In genomic region chr12:83248636-83249035, GRCm38 (mm10) we compare ENCODE assay signal across 27 mouse cellular contexts.
DNase-seq lines count a peak whose midpoint lies in the region; ATAC-seq and TF ChIP-seq lines count a peak whose summit lies in the region.
"Had no signal": no experiment of that assay in that cellular context is flagged by ENCODE, and none has a peak within 500 bp of the region (broad histone marks: within the 10 kb centered on the region; RNA-seq: fewer than 3 reads in every experiment).

No protein-coding gene starts in this region.

- H3K9ac ChIP-seq in kidney, embryonic 16.5 days (replicated peaks; ENCODE audit: low read length), result no peak overlapping the region
- no peak overlapping the region for H3K9ac ChIP-seq in forebrain, embryonic 16.5 days (replicated peaks; ENCODE audit: low read depth, low read length)
- H3K9ac ChIP-seq in neural tube, embryonic 15.5 days (replicated peaks), result no peak overlapping the region
- H3K9ac ChIP-seq: embryonic facial prominence, embryonic 12.5 days; forebrain, embryonic 15.5 days; heart, embryonic 13.5 days; limb, embryonic 15.5 days; liver, embryonic 14.5 days; midbrain, embryonic 15.5 days; neural tube, embryonic 12.5 days had no signal

- no peak overlapping the region for H3K4me2 ChIP-seq in kidney, embryonic 16.5 days (replicated peaks; ENCODE audit: low read depth, low read length)
- no peak overlapping the region for H3K4me2 ChIP-seq in forebrain, embryonic 16.5 days (ENCODE audit: low read length)
- no peak overlapping the region for H3K4me2 ChIP-seq in neural tube, embryonic 15.5 days
- H3K4me2 ChIP-seq: embryonic facial prominence, embryonic 12.5 days; forebrain, embryonic 15.5 days; heart, embryonic 13.5 days; limb, embryonic 15.5 days; midbrain, embryonic 15.5 days; neural tube, embryonic 12.5 days had no signal

- H3K4me3 ChIP-seq in kidney, embryonic 16.5 days (ENCODE audit: low read length), result no peak overlapping the region
- no peak overlapping the region for H3K4me3 ChIP-seq in cerebellum, adult 2 months (replicated peaks; ENCODE audit: insufficient read depth, low read depth, low read length)
- no peak overlapping the region for H3K4me3 ChIP-seq in forebrain, embryonic 16.5 days (replicated peaks; ENCODE audit: low read length)
- H3K4me3 ChIP-seq in neural tube, embryonic 15.5 days (replicated peaks), result no peak overlapping the region
- H3K4me3 ChIP-seq: embryonic facial prominence, embryonic 12.5 days; forebrain, embryonic 15.5 days; gastrocnemius, adult 2 months; heart, embryonic 13.5 days; limb, embryonic 10.5 days; limb, embryonic 15.5 days; midbrain, embryonic 15.5 days; neural tube, embryonic 12.5 days had no signal

- TF ChIP-seq POLR2A in cerebellum, adult 2 months (IDR thresholded peaks at IDR 0.05; ENCODE audit: borderline replicate concordance, insufficient read depth, low read length), result no peak

- H3K27ac ChIP-seq in kidney, embryonic 16.5 days (ENCODE audit: low read length), result no peak overlapping the region
- peak overlapping the region; percentile 91 for H3K27ac ChIP-seq in cerebellum, adult 2 months (ENCODE audit: insufficient read depth, low read length)
- H3K27ac ChIP-seq in forebrain, embryonic 16.5 days (ENCODE audit: low read length), result no peak overlapping the region
- H3K27ac ChIP-seq in neural tube, embryonic 15.5 days (replicated peaks), result no peak overlapping the region
- H3K27ac ChIP-seq: embryonic facial prominence, embryonic 12.5 days; forebrain, embryonic 15.5 days; gastrocnemius, adult 2 months; heart, embryonic 13.5 days; limb, embryonic 10.5 days; limb, embryonic 15.5 days; liver, embryonic 14.5 days; midbrain, embryonic 15.5 days; neural tube, embryonic 12.5 days had no signal

- no peaks in the 10 kb centered on the region for H3K36me3 ChIP-seq in kidney, embryonic 16.5 days (ENCODE audit: insufficient read depth, low read length)
- H3K36me3 ChIP-seq in forebrain, embryonic 16.5 days (ENCODE audit: control insufficient read depth, insufficient read depth), result no peaks in the 10 kb centered on the region
- H3K36me3 ChIP-seq in neural tube, embryonic 15.5 days, result no peaks in the 10 kb centered on the region
- H3K36me3 ChIP-seq: embryonic facial prominence, embryonic 12.5 days; forebrain, embryonic 15.5 days; limb, embryonic 10.5 days; limb, embryonic 15.5 days; midbrain, embryonic 15.5 days; neural tube, embryonic 12.5 days had no signal

- H3K27me3 ChIP-seq in kidney, embryonic 16.5 days (ENCODE audit: insufficient read depth, low read length), result no peaks in the 10 kb centered on the region
- no peaks in the 10 kb centered on the region for H3K27me3 ChIP-seq in cerebellum, adult 2 months (ENCODE audit: control insufficient read depth, insufficient read depth, low read length)
- no peaks in the 10 kb centered on the region for H3K27me3 ChIP-seq in forebrain, embryonic 16.5 days (replicated peaks; ENCODE audit: control insufficient read depth, insufficient read depth, low read length)
- no peaks in the 10 kb centered on the region for H3K27me3 ChIP-seq in neural tube, embryonic 15.5 days (replicated peaks)
- H3K27me3 ChIP-seq: embryonic facial prominence, embryonic 12.5 days; forebrain, embryonic 15.5 days; heart, embryonic 13.5 days; limb, embryonic 15.5 days; midbrain, embryonic 15.5 days; neural tube, embryonic 12.5 days had no signal

- no peaks in the 10 kb centered on the region for H3K4me1 ChIP-seq in kidney, embryonic 16.5 days (ENCODE audit: insufficient read depth, low read length)
- H3K4me1 ChIP-seq in cerebellum, adult 2 months (ENCODE audit: control insufficient read depth, insufficient read depth, low read length), result peaks cover 30% of the 10 kb centered on the region
- H3K4me1 ChIP-seq in forebrain, embryonic 16.5 days (replicated peaks; ENCODE audit: control insufficient read depth, insufficient read depth, low read length), result no peaks in the 10 kb centered on the region
- H3K4me1 ChIP-seq in neural tube, embryonic 15.5 days, result no peaks in the 10 kb centered on the region
- H3K4me1 ChIP-seq: embryonic facial prominence, embryonic 12.5 days; forebrain, embryonic 15.5 days; limb, embryonic 10.5 days; limb, embryonic 15.5 days; midbrain, embryonic 15.5 days; neural tube, embryonic 12.5 days had no signal

- H3K9me3 ChIP-seq in kidney, embryonic 16.5 days (ENCODE audit: low read length), result no peaks in the 10 kb centered on the region
- no peaks in the 10 kb centered on the region for H3K9me3 ChIP-seq in forebrain, embryonic 16.5 days (ENCODE audit: control insufficient read depth, low read length)
- no peaks in the 10 kb centered on the region for H3K9me3 ChIP-seq in neural tube, embryonic 15.5 days (replicated peaks)
- H3K9me3 ChIP-seq: embryonic facial prominence, embryonic 12.5 days; forebrain, embryonic 15.5 days; heart, embryonic 13.5 days; limb, embryonic 10.5 days; limb, embryonic 15.5 days; midbrain, embryonic 15.5 days; neural tube, embryonic 12.5 days had no signal

- peak; percentile 16 for DNase-seq in kidney, postnatal 14 days
- DNase-seq in cerebellum, adult 2 months, result peak; percentile 76 to 93
- peak; percentile 86 to 91 for DNase-seq in cerebellum, postnatal 14 days
- no peak for DNase-seq in ovary, postnatal 36 days (ENCODE audit: low spot score)
- DNase-seq: embryo, embryonic 11 days; gastrocnemius, adult 2 months; heart, postnatal 10 days; kidney, postnatal 4 days; lung, adult 2 months; lung, postnatal 14 days; retina, postnatal 1 day; right cerebral cortex, postnatal 14 days; thymus, postnatal 4 days had no signal

- WGBS in kidney, embryonic 16.5 days, result 72% methylated on average over 2 of the region's 2 CpGs
- 16% methylated on average over 2 of the region's 2 CpGs for WGBS in cerebellum, adult 2 months
- WGBS in forebrain, embryonic 16.5 days, result 66% methylated on average over 2 of the region's 2 CpGs
- WGBS in neural tube, embryonic 15.5 days, result 77% methylated on average over 2 of the region's 2 CpGs

- ATAC-seq in kidney, embryonic 16.5 days (ENCODE audit: low FRiP score, low TSS enrichment), result no peak
- peak; percentile 86 for ATAC-seq in cerebellum, adult (ENCODE audit: insufficient number of reproducible peaks, low FRiP score, low TSS enrichment)
- ATAC-seq in forebrain, embryonic 16.5 days, result no peak
- no peak for ATAC-seq in neural tube, embryonic 15.5 days (ENCODE audit: low FRiP score)
- ATAC-seq: CD4-positive, CD25-positive, alpha-beta regulatory T cell, adult 4 months; forebrain, embryonic 15.5 days; intestine, postnatal 0 days; midbrain, embryonic 15.5 days had no signal

- no peak for TF ChIP-seq CTCF in cerebellum, adult 2 months (IDR thresholded peaks at IDR 0.05; ENCODE audit: borderline replicate concordance, insufficient read depth, low read depth, low read length)
